Mouse (Mus musculus): ENCODE data around the gene Tysnd1.

DNA sequence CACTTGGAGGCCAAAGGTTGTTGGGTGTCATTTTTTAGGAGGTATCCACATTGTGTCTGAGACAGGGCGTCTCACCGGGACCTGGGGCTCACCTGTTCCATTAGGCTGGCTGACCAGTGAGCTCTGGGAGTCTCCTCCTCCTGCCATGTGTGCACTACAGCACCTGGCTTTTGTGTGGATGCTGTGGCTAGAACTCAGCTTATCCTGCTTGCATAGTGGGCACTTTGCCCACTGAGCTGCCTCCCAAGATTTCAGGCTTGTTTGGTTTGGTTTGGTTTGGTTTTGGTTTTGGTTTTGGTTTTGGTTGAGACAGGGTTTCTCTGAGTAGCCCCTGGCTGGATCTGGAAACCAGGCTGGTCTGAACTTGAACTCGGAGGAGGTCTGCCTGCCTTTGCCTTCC, 26.9 kb downstream of the Tysnd1 start:
- TF ChIP-seq CTCF (IDR thresholded peaks at IDR 0.05; ENCODE audit: borderline replicate concordance, insufficient read depth, low read depth, low read length) (no peak), POLR2A (IDR thresholded peaks at IDR 0.05; ENCODE audit: borderline replicate concordance, insufficient read depth, low read length) (no peak)
